Mouse (Mus musculus): Measurements from ENCODE around the gene Tbl1xr1. TPM values are rescaled to one million over a fixed set of nuclear protein-coding genes. Genes with fewer than 3 reads are reported as not detected.

Gene Tbl1xr1
- 76.6 TPM for polyA plus RNA-seq (2014; fragmentation: Illumina TruSeq; extraction: RNeasy Lipid Tissue Mini Kit (QIAGEN cat#74804); ENCODE audit: low read depth, low replicate concordance)

DNA sequence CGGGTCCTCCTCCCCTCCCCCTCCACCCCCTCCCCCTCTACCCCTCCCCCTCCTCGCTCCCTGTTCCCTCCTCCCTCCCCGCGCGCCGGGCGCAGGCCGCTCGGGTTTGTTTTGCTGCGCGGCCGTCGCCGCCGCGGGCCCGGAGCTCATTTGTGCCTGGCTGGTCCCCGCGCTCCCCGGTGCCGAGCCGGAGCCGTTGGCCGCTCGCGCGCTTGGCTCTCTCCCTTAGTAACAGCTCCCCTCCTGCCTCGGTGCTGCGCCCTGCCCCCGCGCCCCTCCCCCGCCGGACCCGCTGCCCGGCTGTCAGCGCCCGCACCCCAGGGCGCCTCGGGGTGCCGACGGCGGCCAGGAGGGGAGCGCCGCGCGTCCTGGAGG, at the start of gene Tbl1xr1:
Gene Tbl1xr1 (plus strand): TSS at position 92 of the 375 bp plus-strand sequence.

All from testis, adult 10 weeks (tissue).